Mouse (Mus musculus) spleen, adult 2 months (tissue): ENCODE results near the gene Hdgf. TPM values are rescaled to one million over a fixed set of nuclear protein-coding genes. Genes with fewer than 3 reads are reported as not detected.

Experiments
- DNase-seq, 2 experiments: peaks; one replicate each; pipeline versions ENCODE4 v3.0.0 to v3.0.0-alpha.2; 2012 to 2021; ENCODE audit warnings: low spot score in 2 of 2, low read depth in 1 of 2
- H3K27ac ChIP-seq: fragments of 200-500 bp; 2 replicates; pipeline ENCODE4 v1.5.1; 2012; ENCODE audit warnings: low read length, inconsistent platforms; ENCODE audit not compliant: insufficient read depth
- H3K27me3 ChIP-seq: fragments of 200-500 bp; 2 replicates; pipeline ENCODE4 v1.6.1; 2012; ENCODE audit warnings: mild to moderate bottlenecking, moderate library complexity, low read length, inconsistent platforms; ENCODE audit not compliant: control insufficient read depth, insufficient read depth
- H3K36me3 ChIP-seq: fragments of 200-500 bp; 2 replicates; pipeline ENCODE4 v1.6.1; 2012; ENCODE audit warnings: mild to moderate bottlenecking, low read length, inconsistent platforms; ENCODE audit not compliant: control insufficient read depth, insufficient read depth
- H3K4me1 ChIP-seq: fragments of 200-500 bp; 2 replicates; pipeline ENCODE4 v1.6.1; 2011; ENCODE audit warnings: inconsistent platforms; ENCODE audit not compliant: control insufficient read depth, insufficient read depth, insufficient read length
- H3K4me3 ChIP-seq: fragments of 200-500 bp; 2 replicates; pipeline ENCODE4 v1.5.1; 2011; ENCODE audit warnings: mild to moderate bottlenecking, inconsistent platforms; ENCODE audit not compliant: insufficient read depth, insufficient read length; ENCODE audit errors: extremely low read depth
- CTCF ChIP-seq: fragments of 200-500 bp; IDR thresholded peaks from 2 replicates; pipeline ENCODE4 v1.5.1; 2011; ENCODE audit warnings: mild to moderate bottlenecking, inconsistent platforms; ENCODE audit not compliant: insufficient read depth, insufficient read length, insufficient replicate concordance; ENCODE audit errors: extremely low read depth
- POLR2A ChIP-seq: fragments of 200-500 bp; IDR thresholded peaks from 2 replicates; pipeline ENCODE4 v1.6.1; 2011; ENCODE audit warnings: low read depth, low read length, inconsistent platforms
- WGBS: fragments of 180-500 bp; shearing (Covaris S2); methylation state at CpG from one replicate; pipeline ENCODE4 v1.1.7; 2018; 5-methylcytosine and 5-hydroxymethylcytosine counted together
- polyA plus RNA-seq: library from polyadenylated mRNA; depleted of rRNA; stranded (reverse); fragments of >200 nt; gene quantifications from 2 replicates; pipeline ENCODE4 v1.2.3, GENCODE M21; 2012

The Hdgf gene
- polyA plus RNA-seq, 1 experiment = 43.6 TPM

DNA sequence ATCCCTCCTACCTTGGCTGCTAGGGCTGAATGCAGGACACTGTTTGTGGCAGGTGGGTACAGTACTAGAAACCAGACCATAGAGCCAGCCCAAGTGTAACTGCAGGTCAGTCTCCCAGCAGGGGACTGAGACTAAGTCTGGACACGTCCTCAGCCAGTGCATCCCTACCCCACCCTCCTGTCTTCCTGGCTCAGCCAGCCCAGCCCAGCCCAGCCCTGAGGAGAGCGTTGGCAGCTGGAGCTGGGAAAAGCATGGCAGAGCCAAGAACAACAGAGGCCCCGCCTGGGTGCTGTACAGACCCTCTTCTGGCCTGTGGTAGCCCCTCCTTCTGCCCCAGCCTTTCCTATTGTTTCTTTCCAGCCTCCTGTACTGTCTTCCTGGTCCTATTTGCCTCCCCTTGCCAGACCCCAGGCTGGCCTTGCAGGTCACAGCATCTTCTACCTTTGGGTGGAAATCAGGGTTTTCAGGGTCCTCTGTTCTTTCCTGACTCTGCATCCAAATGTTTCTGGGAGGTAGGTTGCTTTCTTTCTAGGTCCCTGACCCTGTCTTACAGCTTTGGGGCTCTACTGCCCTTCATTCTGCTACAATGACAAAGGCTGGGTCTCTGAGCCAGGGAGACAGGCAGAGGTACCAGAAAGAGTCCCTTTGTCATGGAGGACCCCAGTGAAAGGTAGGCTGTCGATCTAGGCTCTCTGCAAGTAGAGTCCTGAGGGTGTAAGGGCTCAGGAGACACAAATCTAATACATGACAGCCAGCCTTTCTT, 38.9 kb downstream of the Hdgf start:
- H3K36me3 ChIP-seq = peaks cover 12% of the 10 kb centered on the region
- DNase-seq = no peak
- no peak for TF ChIP-seq CTCF
- TF ChIP-seq POLR2A = no peak
- peaks cover 18% of the 10 kb centered on the region for H3K27me3 ChIP-seq
- 51% methylated on average over 4 of the region's 4 CpGs for WGBS
- H3K4me1 ChIP-seq = no peaks in the 10 kb centered on the region; the same call in 1 of the 2 replicates
- no peak overlapping the region for H3K4me3 ChIP-seq
- H3K27ac ChIP-seq = no peak overlapping the region

DNA sequence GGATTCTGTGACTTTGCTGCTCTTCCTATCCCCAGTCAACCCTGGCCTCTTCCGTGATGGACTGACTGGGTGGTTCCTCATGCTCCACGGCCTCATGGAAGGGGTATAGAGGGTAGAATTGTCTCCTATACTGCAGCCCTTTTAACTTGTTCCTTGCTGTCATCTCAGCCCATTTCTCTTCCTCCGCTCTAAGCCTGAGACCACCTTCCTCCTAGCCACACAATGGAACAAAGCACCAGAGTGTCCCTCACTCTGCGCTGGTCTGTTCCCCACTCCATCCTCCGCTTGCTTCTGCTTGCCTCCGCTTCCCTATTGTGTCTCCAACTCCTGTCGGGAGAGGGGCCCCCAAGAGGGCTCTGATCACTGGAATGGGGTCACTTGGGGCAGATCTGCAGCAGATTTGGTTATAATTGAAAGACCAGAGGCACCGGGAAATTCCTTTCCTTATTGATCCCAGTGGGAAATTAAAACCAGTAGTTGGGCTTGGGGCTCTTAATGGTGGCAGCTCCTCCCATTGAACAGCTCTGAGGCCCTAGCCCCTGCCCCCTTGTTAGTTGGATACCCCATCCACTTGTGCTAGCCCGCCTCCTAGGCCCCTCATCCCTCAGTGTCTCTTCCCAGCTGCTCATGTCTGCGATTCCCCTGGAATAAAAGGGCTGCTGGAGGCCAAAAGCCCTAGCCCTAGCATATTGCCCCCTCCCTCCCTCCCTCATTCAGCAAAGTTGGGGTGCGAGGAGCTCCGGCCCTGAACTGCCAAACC, 39.8 kb downstream of the Hdgf start:
- no peaks in the 10 kb centered on the region; the same call in 1 of the 2 replicates for H3K4me1 ChIP-seq
- no peak for TF ChIP-seq POLR2A
- TF ChIP-seq CTCF = no peak
- 49% methylated on average over 12 of the region's 12 CpGs for WGBS
- peaks cover 7% of the 10 kb centered on the region for H3K36me3 ChIP-seq
- H3K27me3 ChIP-seq = peaks cover 21% of the 10 kb centered on the region
- no peak overlapping the region for H3K27ac ChIP-seq
- H3K4me3 ChIP-seq = no peak overlapping the region
- no peak for DNase-seq

DNA sequence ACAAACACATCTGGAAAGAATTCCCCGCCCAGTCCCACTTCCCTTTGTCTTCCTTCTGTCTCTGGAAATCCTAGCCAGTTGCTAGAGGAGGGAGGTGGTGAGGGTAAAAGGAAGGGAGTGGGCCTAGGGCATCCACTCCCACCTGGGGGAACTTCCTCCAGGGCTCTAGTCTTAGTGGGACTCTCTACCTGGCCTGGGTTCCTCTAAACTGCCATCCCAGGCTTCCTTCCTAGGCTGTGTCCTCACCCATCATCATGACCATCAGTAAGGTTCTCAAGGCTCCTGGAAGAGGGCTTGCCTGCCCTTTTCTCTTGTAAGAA, 40.4 kb downstream of the Hdgf start:
- Histone ChIP-seq H3K27me3 (peaks cover 21% of the 10 kb centered on the region), H3K4me3 (no peak overlapping the region), H3K36me3 (peaks cover 3% of the 10 kb centered on the region), H3K4me1 (no peaks in the 10 kb centered on the region; the same call in 1 of the 2 replicates), H3K27ac (no peak overlapping the region)
- DNase-seq = no peak
- 18% methylated on average over 1 of the region's 1 CpGs for WGBS
- no peak for TF ChIP-seq POLR2A

DNA sequence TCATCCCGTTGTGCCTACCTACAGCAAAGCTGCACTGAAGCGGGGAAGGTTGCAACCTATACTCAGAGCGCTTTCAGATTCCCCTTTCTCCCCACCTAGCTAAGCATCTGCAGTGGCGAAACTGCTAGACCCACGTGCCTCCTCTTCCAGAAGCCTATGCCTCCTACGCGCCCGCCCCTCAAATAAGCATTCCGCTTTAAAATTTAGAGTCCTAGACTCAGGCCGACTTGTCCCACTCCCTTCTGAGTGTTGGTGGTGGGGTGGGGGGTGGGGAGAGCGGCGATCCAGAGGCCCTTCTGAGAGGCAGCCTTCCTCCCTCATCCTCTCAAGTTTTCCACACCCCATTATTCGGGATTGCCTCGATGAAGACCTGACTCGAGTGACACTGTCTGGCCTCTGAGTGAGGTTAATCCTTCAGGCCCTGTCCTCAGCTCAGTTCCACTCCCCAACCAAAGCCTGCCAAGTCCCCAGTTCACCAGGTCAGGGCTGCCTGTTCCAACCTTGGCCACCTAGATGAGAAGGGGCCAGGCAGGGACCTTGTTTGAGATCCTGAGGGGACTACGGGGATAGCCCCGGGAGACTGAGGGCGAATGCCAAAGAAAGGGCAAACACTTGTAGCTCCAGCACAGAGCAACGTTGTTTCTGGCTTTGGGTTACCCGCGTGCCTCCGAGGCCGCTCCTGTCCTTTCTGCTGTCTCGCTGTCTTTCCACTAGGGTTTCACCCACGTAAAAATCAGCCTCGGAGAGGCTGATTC, 41.1 kb downstream of the Hdgf start:
- 7% methylated on average over 26 of the region's 26 CpGs for WGBS
- H3K27me3 ChIP-seq = peaks cover 25% of the 10 kb centered on the region
- no peak for DNase-seq
- no peaks in the 10 kb centered on the region; the same call in 1 of the 2 replicates for H3K4me1 ChIP-seq
- no peak overlapping the region for H3K4me3 ChIP-seq
- H3K27ac ChIP-seq = no peak overlapping the region
- TF ChIP-seq POLR2A (no peak), CTCF (no peak)
- H3K36me3 ChIP-seq = peaks cover 2% of the 10 kb centered on the region; the same call in 1 of the 2 replicates

DNA sequence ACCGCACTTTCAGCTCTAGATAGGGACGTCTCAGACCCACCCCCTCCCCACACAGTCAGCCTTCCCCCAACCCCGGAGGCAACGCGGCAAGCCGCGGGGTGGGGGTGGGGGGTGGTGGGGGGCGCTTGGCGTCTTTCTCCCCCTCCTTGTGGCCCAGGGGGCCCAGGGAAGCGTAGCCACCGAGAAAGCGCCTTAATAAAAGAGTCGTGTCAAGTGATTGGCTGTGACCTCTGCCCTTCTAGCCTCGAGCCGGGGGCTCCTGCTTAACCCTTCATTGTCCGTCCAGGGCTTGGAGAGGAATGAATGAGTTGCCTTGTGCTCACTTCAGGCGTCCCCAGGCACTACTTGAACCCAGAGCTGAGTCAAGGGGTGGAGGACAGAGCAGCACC, 41.7 kb downstream of the Hdgf start:
- TF ChIP-seq CTCF (no peak), POLR2A (no peak)
- H3K27me3 ChIP-seq = peaks cover 28% of the 10 kb centered on the region
- H3K4me3 ChIP-seq = no peak overlapping the region
- 2% methylated on average over 17 of the region's 17 CpGs for WGBS
- no peak for DNase-seq
- H3K36me3 ChIP-seq = peaks cover 1% of the 10 kb centered on the region; the same call in 1 of the 2 replicates
- no peaks in the 10 kb centered on the region; the same call in 1 of the 2 replicates for H3K4me1 ChIP-seq
- no peak overlapping the region for H3K27ac ChIP-seq

DNA sequence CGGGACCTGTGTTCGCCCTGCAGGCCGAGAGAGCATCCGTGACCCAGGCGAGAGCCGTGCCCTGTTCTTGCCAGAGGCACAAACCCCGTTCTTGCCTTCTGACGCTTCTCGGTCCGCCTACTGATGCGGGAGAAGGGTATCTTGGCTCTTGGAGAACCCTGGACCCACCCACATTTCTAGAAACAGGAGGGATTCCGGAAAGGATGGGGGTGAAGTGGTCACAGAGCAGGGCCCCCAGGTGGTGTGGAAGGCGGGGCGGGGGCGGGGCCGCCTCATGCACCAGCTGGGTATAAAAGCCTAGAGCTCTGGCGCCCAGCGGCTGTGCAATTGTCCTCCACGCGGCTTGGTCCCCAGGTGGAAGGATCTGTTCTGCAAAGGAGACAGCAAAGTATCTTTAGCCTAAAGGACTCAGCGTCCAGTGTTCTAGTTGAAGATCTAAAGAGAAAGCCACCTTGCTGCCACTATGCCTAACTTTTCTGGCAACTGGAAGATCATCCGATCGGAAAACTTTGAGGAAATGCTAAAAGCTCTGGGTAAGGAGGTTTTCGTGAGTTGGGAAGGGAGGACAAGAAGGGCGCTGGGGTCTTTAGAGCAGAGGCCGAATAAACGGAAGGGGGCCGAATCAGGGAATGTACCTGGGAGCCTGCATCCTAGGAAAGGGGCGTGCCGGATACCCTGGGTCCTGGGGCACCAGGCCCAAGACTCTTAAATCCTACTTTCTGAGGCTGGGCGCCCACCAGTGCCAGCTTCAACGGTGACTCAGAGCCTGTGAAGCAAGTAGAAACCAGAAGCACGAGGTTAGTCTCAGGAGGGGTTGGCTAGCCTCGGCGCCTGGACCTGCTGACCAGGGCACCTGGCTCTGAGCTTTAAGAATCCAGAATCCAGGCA, 42.5 kb downstream of the Hdgf start, which contains the start of gene Crabp2:
Crabp2 (plus strand) TSS at position 289 of the 888 bp plus-strand sequence.
- no peak for DNase-seq
- 8% methylated on average over 35 of the region's 35 CpGs for WGBS
- H3K4me1 ChIP-seq = no peaks in the 10 kb centered on the region; the same call in 1 of the 2 replicates
- TF ChIP-seq CTCF = no peak
- peaks cover 31% of the 10 kb centered on the region for H3K27me3 ChIP-seq
- no peaks in the 10 kb centered on the region for H3K36me3 ChIP-seq
- no peak within 1 kb of the TSS for H3K4me3 ChIP-seq
- no peak within 1 kb of the TSS for H3K27ac ChIP-seq
